Mouse (Mus musculus): ENCODE results near the gene Tchp.

Tchp gene

DNA sequence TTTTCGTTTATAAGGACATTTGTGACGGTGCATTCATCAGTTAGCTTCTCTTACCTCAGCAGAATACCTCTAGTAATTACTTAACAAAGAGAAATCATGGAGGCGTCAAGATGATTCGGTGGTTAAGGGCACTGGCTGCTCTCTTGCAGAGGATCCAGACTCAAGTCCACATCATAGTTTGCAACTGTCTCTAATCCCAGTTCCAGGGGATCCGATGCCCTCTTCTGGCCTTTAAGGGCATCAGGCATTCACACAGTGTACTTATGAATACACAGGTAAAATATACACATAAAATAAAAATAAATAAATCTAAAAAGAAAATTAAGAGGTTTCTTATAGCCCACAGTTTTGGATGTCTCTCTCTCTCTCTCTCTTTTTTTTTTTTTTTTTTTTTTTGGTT lies 11.8 kb upstream of the Tchp start:
- in situ Hi-C loops (cut with MboI; ENCODE audit: unreplicated experiment in 2 of 2): no loop called here

DNA sequence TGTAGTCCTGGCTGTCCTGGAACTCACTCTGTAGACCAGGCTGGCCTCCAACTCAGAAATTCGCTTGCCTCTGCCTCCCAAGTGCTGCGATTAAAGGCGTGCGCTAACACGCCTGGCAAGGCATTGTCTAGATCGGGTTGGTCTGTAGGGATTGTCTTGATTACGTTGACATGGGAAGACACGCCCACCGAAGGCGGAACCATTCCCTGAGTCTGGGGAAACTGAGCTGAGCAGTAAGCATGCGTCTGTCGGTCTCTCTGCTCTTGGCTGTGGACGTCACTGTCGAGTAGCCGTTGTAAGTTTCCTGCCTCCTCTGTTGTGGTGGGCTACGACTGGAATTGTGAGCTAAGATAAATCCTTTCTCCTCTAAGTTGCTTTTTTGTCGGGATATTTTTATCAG lies 10.6 kb upstream of the Tchp start:
- in situ Hi-C loops (cut with MboI; ENCODE audit: unreplicated experiment in 2 of 2): no loop called here

DNA sequence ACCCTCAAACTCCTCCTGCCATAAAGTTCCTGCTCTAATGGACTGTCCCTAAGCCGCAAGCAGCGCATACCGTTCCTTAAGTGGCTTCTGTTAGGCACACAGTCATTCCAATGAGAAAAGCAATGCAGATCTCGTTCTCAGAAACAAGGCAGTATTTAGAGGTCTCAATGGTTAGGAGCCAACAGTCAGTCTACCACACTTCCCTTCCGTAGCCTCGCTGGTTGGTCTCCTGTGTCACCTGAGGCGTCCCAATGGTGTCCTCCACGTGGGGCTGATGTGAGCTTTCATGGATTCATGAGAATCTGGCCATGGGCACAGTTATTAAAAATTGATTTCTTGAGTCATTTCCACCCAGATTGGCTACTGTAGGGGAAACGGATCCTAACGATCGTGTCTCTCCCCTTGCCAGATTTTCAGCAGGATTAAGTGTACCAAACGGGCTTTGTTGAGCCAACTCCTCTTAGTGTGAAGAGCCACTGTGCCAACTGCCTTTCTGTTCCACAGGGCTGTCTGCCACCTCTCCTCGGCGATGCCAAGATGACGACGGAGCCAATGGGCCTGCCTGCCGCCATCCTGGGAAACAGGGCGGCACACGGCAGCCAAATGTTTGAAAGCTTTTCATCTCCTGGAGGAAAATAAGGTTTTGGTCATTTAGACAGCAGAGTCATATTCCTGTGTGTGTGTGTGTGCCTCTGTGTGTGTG lies 9.4 kb upstream of the Tchp start:
- in situ Hi-C loops (cut with MboI; ENCODE audit: unreplicated experiment in 2 of 2): no loop called here

DNA sequence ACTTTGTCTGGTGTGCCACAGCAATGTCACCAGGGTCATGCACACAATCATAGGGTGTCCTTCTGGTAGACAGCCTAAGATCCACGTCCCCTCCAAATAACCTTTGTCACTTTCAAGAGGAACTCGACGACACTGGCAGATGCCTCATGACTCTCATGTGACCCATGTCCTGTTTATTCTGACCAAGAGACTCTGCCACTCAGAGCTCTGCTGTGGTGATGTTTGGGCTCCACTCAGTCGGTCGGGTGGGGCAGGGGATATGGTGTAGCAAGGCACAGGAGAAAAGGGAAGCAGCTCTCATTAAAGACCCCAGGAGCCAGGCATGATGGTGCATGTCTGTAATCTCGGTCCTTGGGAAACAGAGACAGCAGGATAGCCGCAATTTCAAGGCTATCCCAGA lies 8.5 kb upstream of the Tchp start:
- in situ Hi-C loops (cut with MboI; ENCODE audit: unreplicated experiment in 2 of 2): no loop called here

DNA sequence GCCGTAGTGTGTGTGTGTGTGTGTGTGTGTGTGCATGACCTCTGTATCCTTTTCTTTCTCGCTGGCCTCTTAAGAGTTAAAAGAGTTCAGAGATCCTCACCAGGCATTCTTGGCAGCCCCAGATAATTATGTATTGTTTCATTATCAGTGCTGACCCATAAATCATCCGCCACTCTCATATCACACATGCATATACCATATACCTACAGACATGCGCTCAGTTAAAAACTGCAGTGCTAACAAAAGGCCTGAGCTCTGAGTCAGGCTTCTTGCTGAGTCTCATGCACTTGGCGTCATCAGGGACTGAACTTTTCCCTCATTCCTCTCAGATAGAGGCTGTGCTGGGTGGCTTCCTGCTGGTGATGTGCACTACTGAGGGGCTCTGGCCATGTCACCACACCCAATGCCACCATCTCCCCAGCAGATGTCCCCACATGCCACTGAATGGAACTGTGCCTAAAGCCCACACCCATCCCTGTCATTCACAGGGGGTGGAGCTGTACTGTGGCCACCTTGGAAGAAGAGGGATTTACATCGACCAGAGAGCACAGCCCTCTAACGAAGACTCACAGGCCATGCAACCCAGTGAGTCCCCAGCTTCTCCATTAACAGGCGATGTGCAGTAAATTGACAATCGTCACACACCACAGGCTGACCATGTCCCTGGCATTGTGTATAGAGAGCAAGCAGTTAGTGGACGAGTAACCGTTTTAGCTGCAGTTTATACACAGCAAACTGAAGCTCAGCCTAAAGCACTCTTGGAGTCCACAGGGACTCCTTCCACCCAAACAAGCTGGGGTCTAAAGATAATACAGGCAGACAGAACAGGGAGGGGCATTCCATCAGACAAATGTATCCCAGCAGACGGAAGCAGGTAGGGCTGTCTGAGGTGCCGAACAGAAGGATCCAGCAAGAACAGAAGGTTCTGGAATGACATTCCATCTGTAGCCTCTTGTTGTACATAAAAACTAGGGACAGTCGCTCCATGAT lies 4.9 kb upstream of the Tchp start:
- in situ Hi-C loops (cut with MboI; ENCODE audit: unreplicated experiment in 2 of 2): loop anchor here in 1 of 2 experiments (10.0 to 25.0 kb wide), 3 partner anchors 122 to 532 kb away; partner anchors contain the start of genes 1500011B03Rik, Acads and Pop5

DNA sequence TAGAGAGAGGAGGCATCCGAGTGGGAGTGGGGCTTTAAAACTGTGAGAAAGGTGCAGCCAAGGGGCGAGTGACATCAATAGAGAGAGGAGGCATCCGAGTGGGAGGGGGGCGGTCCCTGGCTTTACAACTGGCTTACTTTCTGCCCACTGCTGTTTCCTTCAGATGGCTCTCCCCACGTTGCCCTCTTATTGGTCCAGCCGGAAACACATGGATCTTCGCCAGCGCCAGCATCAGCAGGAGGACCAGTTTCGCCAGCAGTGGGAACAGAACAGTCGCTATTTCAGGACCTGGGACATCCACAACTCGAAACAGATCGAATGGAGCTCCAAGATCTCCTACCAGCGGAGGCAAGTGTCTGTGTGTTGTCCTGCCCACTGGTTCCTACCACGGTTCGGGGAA lies 931 bp downstream of the Tchp start:
- in situ Hi-C loops (cut with MboI; ENCODE audit: unreplicated experiment in 2 of 2): loop anchor here (5.0 to 25.0 kb wide), 5 partner anchors 116 to 526 kb away; partner anchors contain the start of genes 1500011B03Rik (in 1 of the 2), Acads (in 1 of the 2) and Pop5 (in 1 of the 2)

DNA sequence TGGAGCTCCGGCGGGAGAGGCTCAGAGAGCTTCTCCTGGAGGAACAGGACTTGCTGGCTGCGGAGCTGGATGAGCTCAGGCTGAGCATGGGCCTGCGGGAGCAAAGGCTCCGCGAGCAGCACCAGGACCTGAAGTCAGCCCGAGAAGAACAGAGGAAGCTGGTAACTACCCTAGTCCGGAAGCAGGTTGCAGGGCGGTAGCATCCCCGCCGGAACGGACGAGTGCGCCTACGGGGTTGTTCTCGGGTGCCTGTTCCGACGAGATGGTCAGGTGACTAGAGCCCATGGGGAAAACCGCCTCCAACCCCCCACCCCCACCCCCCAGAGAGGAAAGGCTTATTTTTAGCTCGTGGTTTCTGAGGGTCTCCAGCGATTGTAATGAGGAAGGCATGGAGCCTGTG lies 1.8 kb downstream of the Tchp start:
- in situ Hi-C loops (cut with MboI; ENCODE audit: unreplicated experiment in 2 of 2): loop anchor here (5.0 to 25.0 kb wide), 5 partner anchors 115 to 525 kb away; partner anchors contain the start of genes 1500011B03Rik (in 1 of the 2), Acads (in 1 of the 2) and Pop5 (in 1 of the 2)

DNA sequence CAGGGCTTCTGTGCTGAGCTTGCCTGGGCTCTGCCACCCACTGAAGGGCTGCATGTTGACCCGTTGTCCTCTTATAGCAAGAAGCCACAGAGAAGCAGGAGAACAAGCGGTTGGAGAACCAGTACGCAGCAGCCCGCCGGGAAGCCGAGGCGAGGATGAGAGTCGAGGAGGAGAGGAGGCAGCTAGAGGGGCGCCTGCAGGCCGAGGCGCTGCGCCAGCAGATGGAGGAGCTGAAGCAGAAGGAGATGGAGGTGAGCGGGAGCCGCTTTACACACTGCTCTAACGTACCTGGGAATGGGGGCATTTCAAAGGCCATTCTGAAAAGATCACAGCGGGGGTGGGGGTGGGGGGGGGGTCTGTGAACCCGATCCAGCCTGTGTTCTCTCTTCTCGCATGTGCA lies 7.0 kb downstream of the Tchp start:
- in situ Hi-C loops (cut with MboI; ENCODE audit: unreplicated experiment in 2 of 2): loop anchor here in 1 of 2 experiments (25.0 kb wide), 1 partner anchor 398 kb away; the partner anchor contains the start of gene Acads

DNA sequence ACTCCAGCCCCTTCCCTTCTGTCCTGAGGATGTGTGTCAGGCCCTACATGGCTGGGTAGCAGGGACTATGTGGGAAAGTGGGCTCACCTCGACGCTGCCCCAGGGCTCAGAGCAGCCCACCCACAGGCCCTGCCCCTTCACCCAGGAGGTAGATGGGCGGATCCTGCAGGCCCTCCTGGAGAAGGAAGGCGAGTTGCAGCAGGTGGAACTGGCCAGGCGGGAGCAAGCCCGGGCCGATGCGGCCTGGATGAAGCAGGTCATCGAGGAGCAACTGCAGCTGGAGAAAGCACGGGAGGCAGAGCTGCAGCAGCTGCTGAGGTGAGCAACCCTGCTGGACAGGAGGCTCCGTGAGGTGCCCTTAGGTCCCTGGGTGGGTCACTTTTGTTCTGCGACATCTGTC lies 9.7 kb downstream of the Tchp start:
- in situ Hi-C loops (cut with MboI; ENCODE audit: unreplicated experiment in 2 of 2): loop anchor here in 1 of 2 experiments (25.0 kb wide), 1 partner anchor 395 kb away; the partner anchor contains the start of gene Acads

DNA sequence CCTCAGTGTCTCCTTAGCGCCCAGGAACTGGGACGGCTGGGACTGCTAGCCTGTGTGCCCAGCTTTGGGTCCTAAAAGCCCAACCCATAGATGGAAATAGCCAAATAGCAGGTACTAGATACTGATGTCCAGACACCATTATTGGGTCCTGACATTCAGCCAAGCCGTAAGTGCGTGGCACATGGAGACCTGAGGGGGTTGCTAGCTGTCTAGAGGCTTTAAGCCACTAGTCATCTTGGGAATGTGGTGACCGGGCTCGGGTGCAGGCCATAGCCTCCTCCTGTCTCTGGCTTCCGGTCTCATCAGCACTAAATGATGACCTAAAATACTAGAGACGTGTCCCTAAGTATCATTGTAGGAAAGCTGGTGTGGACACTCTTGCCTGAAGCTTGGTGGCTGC lies 10.4 kb downstream of the Tchp start:
- in situ Hi-C loops (cut with MboI; ENCODE audit: unreplicated experiment in 2 of 2): loop anchor here in 1 of 2 experiments (25.0 kb wide), 1 partner anchor 394 kb away; the partner anchor contains the start of gene Acads

DNA sequence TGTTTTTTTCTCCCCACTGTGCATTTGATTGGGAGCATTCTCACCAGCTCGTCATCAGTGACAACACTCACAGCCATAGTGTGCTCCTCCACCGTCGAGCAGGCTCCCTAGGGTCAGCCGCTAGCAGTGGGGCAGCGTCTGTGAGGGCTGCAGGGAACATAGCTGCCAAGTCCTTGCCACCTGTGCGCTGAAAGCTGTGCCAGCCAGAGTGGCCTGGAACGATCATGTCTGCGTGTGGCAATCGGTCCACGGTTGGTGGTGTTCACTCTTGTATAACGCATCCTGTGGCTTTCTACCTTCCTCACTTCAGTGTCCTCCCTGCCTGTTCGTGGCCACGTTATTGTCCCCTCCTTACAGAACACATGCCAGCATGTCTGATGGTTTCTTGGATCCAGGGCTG lies 10.9 kb downstream of the Tchp start:
- in situ Hi-C loops (cut with MboI; ENCODE audit: unreplicated experiment in 2 of 2): loop anchor here in 1 of 2 experiments (25.0 kb wide), 1 partner anchor 394 kb away; the partner anchor contains the start of gene Acads

DNA sequence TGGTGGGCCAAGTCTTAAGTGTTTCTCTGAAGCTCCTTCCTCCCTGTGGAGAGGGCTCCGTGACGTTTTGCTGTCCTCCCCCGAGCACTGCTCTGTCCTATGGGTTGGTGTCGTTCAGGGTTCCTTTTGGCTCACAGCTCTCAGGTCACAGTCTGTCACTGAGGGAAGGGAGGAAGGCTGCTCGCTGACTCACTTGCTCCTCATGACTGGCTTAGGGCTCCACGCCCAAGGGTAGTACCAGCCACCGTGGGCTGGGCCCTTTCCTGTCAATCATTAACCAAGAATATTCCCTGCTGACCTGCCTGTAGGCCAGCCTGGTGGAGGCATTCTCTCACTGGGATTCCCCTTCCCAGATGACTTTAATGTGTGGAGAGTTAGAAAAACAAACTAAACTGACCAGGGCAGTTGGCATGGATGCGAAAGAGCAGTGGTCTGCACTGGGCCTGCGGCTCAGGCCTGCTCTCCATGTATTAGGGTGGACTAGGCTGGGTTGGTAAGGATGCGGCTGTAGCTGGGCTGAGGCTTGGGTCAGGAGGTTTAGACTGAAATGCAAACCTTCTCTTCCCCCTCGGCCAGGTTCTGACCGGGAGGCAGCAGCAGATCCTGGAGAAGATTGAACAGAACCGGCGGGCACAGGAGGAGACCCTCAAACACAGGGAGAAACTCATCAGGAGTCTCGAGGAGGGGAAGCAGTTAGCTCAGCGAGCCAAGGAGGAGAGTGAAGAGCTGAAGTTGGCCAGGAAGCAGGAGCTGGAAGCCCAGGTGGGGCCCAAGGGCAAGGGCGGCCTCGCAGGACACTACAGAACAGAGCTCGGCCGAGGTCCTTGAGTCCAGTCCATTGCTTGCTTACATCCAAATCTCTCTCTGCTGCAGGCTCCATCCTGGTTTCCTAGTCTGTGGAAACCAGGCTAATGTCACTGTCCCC lies 11.7 kb downstream of the Tchp start:
- in situ Hi-C loops (cut with MboI; ENCODE audit: unreplicated experiment in 2 of 2): loop anchor here in 1 of 2 experiments (25.0 kb wide), 1 partner anchor 393 kb away; the partner anchor contains the start of gene Acads

DNA sequence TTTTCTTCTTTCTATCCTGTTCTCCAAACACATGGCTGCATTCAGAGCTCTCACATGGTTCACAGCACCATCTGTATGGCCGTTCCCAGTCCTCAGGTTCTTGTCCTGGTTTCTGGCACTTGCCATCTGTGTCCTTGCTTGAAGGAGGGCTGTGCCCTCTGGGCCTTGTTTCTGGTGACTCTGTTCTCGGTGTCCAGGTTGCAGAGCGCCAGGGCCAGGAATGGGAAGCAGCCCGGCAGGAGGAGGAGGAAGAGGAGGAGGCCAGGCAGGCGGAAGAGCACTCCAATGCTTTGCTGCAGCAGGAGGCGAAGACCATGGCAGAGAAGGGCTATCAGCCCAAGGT lies 12.3 kb downstream of the Tchp start:
- in situ Hi-C loops (cut with MboI; ENCODE audit: unreplicated experiment in 2 of 2): loop anchor here in 1 of 2 experiments (25.0 kb wide), 1 partner anchor 392 kb away; the partner anchor contains the start of gene Acads

DNA sequence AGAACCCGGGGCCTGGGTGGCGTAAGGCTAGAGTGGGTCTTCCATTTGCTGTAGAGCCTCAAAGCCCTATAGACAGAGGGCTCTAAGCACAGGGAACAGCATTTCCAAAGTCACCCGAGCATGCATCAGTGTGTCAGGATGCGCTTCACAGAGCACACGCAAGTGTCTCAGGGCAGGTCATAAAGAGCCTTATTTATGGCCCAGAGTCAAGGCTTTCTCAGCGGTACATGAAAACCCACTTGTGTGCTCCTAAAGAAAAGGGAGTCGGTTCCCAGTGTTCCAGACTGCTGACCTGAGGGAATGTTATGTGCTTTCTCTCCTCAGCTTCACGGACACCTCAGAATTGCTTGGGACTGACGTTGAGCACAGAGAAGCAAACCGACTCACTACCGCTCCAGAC lies 13.2 kb downstream of the Tchp start:
- in situ Hi-C loops (cut with MboI; ENCODE audit: unreplicated experiment in 2 of 2): loop anchor here in 1 of 2 experiments (25.0 kb wide), 1 partner anchor 392 kb away; the partner anchor contains the start of gene Acads

DNA sequence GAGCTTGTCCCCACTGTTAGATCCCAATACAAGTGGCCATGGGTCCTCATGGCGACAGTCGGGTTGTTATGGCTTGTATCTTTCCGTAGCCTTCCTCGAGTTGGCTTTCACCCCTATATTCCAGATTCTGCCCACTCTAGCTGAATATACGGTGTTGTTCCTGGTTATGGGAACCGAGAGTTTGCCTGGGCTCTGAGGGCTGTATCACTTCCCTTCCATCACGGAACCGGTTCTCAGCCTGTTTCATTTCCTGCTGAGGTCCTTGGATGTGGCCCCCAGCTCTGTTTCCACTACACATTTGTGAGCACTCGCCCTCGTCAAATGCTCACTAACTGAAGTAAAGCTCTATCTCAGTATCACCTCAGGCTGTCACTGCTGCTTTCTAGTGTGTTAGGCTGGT lies 14.4 kb downstream of the Tchp start:
- in situ Hi-C loops (cut with MboI; ENCODE audit: unreplicated experiment in 2 of 2): loop anchor here in 1 of 2 experiments (25.0 kb wide), 1 partner anchor 390 kb away; the partner anchor contains the start of gene Acads

DNA sequence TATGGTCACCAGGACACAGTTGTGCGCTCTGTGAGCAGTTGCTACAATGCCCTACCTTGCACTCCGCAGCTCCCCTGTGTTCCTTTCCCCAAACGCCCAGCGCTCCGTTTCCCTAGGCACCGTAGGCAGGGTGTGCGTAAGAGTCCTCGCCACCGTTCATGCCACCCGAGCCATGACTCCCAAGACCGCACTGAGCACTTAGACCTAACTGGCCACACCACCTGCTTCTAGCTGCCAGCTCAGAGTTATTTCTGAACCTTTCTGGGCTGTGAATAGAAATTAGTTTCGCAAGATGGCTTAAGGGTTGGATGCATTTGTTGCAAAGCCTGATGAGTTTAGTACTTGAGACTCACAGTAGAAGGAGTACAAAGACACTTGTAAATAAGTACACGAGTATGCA lies 15.3 kb downstream of the Tchp start:
- in situ Hi-C loops (cut with MboI; ENCODE audit: unreplicated experiment in 2 of 2): loop anchor here in 1 of 2 experiments (25.0 kb wide), 1 partner anchor 389 kb away; the partner anchor contains the start of gene Acads

DNA sequence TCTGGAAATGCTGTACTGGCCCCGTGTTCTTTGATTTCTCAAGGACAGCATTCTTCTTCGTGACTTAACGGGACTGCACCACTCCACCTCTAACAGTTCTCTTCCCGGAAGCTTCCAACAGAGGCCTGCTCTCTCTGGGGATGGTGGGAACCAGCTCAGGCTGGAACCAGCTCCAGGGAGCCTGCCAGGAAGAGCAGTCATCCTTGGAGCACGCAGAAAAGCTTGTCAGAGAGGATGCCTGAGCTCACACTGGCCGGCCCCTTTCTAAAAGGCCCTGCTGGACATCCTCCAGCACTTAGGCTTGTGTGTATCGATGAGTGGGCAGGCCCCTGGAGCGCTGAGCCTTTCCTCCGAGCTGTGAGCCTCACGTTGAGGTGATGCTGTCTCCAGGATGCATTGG lies 20.6 kb downstream of the Tchp start:
- in situ Hi-C loops (cut with MboI; ENCODE audit: unreplicated experiment in 2 of 2): no loop called here

DNA sequence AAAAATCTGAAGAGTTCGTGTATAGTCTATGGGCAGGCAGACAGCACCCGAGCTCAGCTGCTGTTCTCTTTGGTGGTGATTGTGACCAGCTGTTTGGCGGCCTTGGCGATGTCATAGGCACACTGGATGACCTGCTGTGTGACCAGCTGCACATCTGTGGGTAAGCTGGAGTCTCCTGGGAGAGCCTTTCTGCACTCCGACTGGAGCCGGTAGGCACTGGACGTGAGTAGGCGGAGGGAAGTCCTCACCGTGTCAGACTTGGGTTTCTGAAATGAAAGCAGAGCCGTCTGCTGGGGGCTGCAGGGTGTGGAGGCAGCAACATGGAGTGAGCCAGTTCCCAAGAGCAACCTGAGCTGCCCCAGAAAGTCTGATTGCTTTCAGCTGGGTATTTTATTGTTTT lies 22.6 kb downstream of the Tchp start:
- in situ Hi-C loops (cut with MboI; ENCODE audit: unreplicated experiment in 2 of 2): no loop called here

DNA sequence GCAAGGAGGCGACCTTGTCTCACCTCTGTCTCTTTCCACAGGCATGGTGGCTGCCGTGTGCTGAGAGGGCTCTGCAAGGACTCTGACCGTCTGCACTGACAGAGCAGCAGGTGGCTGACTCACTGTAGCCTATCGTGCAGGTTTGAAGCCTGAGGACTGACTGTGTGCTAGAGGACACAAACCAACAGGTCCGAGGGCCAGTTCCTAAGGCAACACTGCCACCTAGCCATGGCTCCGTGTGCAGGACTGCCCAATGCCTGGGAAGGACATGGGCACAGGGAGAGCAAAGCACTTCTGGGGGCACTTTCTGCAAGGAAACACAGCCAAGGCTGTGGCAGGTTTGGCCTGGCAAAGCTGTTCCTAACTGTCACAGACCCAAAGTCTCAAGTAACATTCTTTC lies 23.9 kb downstream of the Tchp start:
- in situ Hi-C loops (cut with MboI; ENCODE audit: unreplicated experiment in 2 of 2): no loop called here

Data from v-Abl transformed pro-B cells (cell line).